ENCODE assay signal across 8 mouse cellular contexts in the genomic region with DNA sequence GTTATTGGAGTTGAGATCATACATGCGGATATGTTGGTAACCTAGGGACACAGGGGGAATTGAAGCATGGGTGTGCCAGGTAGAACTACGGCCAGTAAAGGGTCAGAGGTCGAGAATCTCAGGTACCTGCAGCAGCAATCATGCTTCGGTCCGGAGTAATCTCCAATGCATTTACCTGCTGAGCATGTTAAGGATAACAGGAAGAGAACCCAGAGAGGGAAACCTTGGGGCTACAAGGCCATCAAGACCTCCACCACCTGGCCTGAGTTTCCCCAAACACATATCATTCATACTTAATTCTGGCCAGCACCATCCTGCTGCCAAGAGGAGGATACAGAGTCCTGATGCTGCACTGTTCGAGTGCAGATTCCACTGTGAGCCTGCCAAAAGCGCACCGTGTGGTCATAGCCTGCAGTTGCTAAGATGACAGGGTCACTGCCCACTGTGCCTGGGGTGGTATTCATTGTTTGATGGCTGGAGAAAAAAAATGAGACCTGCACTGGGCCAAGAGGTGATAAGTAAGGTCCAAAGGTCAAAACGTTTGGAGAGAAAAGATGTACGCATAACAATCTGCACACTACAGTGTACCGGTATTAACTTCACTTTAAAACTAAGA. TPM values are rescaled to one million over a fixed set of nuclear protein-coding genes. Genes with fewer than 3 reads are reported as not detected.
DNase-seq lines count a peak whose midpoint lies in the region; ATAC-seq and TF ChIP-seq lines count a peak whose summit lies in the region.

No protein-coding gene starts in this region.

- H3K36me3 ChIP-seq in lung, embryonic 15.5 days: peaks cover 36% of the 10 kb centered on the region
- peaks cover 30% of the 10 kb centered on the region for H3K36me3 ChIP-seq in hindbrain, embryonic 15.5 days
- peaks cover 36% of the 10 kb centered on the region for H3K36me3 ChIP-seq in liver, postnatal 0 days (replicated peaks; ENCODE audit: insufficient read depth, low read length)

- TF ChIP-seq EP300 in liver, postnatal 0 days (IDR thresholded peaks at IDR 0.05; ENCODE audit: low read depth): no peak

- H3K9ac ChIP-seq in lung, embryonic 15.5 days: peak overlapping the region; percentile 96
- H3K9ac ChIP-seq in hindbrain, embryonic 15.5 days: peak overlapping the region; percentile 86
- H3K9ac ChIP-seq in liver, postnatal 0 days (replicated peaks): peak overlapping the region; percentile 77

- no peak for TF ChIP-seq CTCF in liver, postnatal 0 days (IDR thresholded peaks at IDR 0.05; ENCODE audit: low read depth)

- H3K27ac ChIP-seq in lung, embryonic 15.5 days: no peak overlapping the region
- H3K27ac ChIP-seq in hindbrain, embryonic 15.5 days (replicated peaks): peak overlapping the region; percentile 99; the same call in 1 of the 2 replicates
- peak overlapping the region; percentile 84 for H3K27ac ChIP-seq in liver, postnatal 0 days (ENCODE audit: low read depth)

- H3K4me2 ChIP-seq in lung, embryonic 15.5 days: peak overlapping the region; percentile 69
- H3K4me2 ChIP-seq in hindbrain, embryonic 15.5 days: peak overlapping the region; percentile 58
- peak overlapping the region; percentile 66 for H3K4me2 ChIP-seq in liver, postnatal 0 days (ENCODE audit: low read depth, low read length)

- H3K4me3 ChIP-seq in lung, embryonic 15.5 days: peak overlapping the region; percentile 93
- peak overlapping the region; percentile 86 for H3K4me3 ChIP-seq in hindbrain, embryonic 15.5 days
- peak overlapping the region; percentile 78 for H3K4me3 ChIP-seq in liver, postnatal 0 days (ENCODE audit: low read depth, low read length)

- peaks cover 17% of the 10 kb centered on the region for H3K4me1 ChIP-seq in lung, embryonic 15.5 days
- H3K4me1 ChIP-seq in hindbrain, embryonic 15.5 days (replicated peaks): peaks cover 30% of the 10 kb centered on the region
- H3K4me1 ChIP-seq in liver, postnatal 0 days (ENCODE audit: insufficient read depth): peaks cover 11% of the 10 kb centered on the region

- no peaks in the 10 kb centered on the region for H3K27me3 ChIP-seq in lung, embryonic 15.5 days
- H3K27me3 ChIP-seq in hindbrain, embryonic 15.5 days: no peaks in the 10 kb centered on the region
- H3K27me3 ChIP-seq in liver, postnatal 0 days (ENCODE audit: insufficient read depth, low read length): no peaks in the 10 kb centered on the region

- no peak for DNase-seq in lung, adult 18-20 months
- peak; percentile 76 for DNase-seq in cerebellum, adult 9-11 months
- DNase-seq in liver, postnatal 0 days: no peak
- no peak for DNase-seq in adrenal gland, postnatal 10 days
- DNase-seq in MN1 (ENCODE audit: low spot score): no peak

- H3K9me3 ChIP-seq in lung, embryonic 15.5 days: no peaks in the 10 kb centered on the region
- no peaks in the 10 kb centered on the region for H3K9me3 ChIP-seq in hindbrain, embryonic 15.5 days
- H3K9me3 ChIP-seq in liver, postnatal 0 days (ENCODE audit: low read length): no peaks in the 10 kb centered on the region

- ATAC-seq in lung, embryonic 15.5 days (ENCODE audit: borderline replicate concordance, extremely low read depth, low FRiP score, low TSS enrichment): peak; percentile 27; the same call in 1 of the 2 replicates
- peak; percentile 21; the same call in 1 of the 2 replicates for ATAC-seq in hindbrain, embryonic 15.5 days (ENCODE audit: low FRiP score, low read depth)
- ATAC-seq in liver, postnatal 0 days: no peak
- no peak for ATAC-seq in megakaryocyte progenitor cell, adult 5-6 weeks (replicated peaks; ENCODE audit: poor library complexity)

- 40% methylated on average over 11 of the region's 11 CpGs for WGBS in lung, embryonic 15.5 days
- 48% methylated on average over 11 of the region's 11 CpGs for WGBS in hindbrain, embryonic 15.5 days
- 40% methylated on average over 11 of the region's 11 CpGs for WGBS in liver, postnatal 0 days (ENCODE audit: insufficient replicate concordance)

RNA-seq across cellular contexts. Expression of gene Mlst8, which starts 0.8 kb away (rescaled TPM):
- polyA plus RNA-seq in lung, embryonic 15.5 days (2015; fragmentation: Nextera tagmentation; extraction: Ambion mirVana): 31.6 and 34.5 TPM in 2 replicates
- polyA plus RNA-seq in hindbrain, embryonic 15.5 days (2015; fragmentation: Nextera tagmentation; extraction: Ambion mirVana): 35.4 and 36.0 TPM in 2 replicates
- 6.2 and 8.1 TPM in 2 replicates for polyA plus RNA-seq in liver, postnatal 0 days (2015; fragmentation: Nextera tagmentation; extraction: Ambion mirVana)
- 10 to 100 TPM; 20.3 to 23.9 TPM for total RNA-seq in adrenal gland, postnatal 10 days (2021)
- total RNA-seq in megakaryocyte progenitor cell, adult 5-6 weeks (2015): 9.2 TPM in 2 replicates
- total RNA-seq in megakaryocyte progenitor cell, adult 5-6 weeks (2017): 14.9 and 28.9 TPM in 2 replicates

RNA-seq across cellular contexts. Expression of gene Bricd5, which starts 4.4 kb away (rescaled TPM):
- not detected in 2 replicates for polyA plus RNA-seq in lung, embryonic 15.5 days (2015; fragmentation: Nextera tagmentation; extraction: Ambion mirVana)
- polyA plus RNA-seq in hindbrain, embryonic 15.5 days (2015; fragmentation: Nextera tagmentation; extraction: Ambion mirVana): 0.34 and 0.77 TPM in 2 replicates
- not detected in 2 replicates for polyA plus RNA-seq in liver, postnatal 0 days (2015; fragmentation: Nextera tagmentation; extraction: Ambion mirVana)
- under 1 TPM; 0.36 to 0.51 TPM for total RNA-seq in adrenal gland, postnatal 10 days (2021)
- 0.35 and 0.81 TPM in 2 replicates for total RNA-seq in megakaryocyte progenitor cell, adult 5-6 weeks (2015)
- not detected in 2 replicates for total RNA-seq in megakaryocyte progenitor cell, adult 5-6 weeks (2017)

RNA-seq across cellular contexts. Expression of gene Pgp, which starts 7.9 kb away (rescaled TPM):
- 56.2 and 57.4 TPM in 2 replicates for polyA plus RNA-seq in lung, embryonic 15.5 days (2015; fragmentation: Nextera tagmentation; extraction: Ambion mirVana)
- 72.6 and 75.6 TPM in 2 replicates for polyA plus RNA-seq in hindbrain, embryonic 15.5 days (2015; fragmentation: Nextera tagmentation; extraction: Ambion mirVana)
- polyA plus RNA-seq in liver, postnatal 0 days (2015; fragmentation: Nextera tagmentation; extraction: Ambion mirVana): 35.6 and 40.9 TPM in 2 replicates
- 10 to 100 TPM; 44.0 to 49.2 TPM for total RNA-seq in adrenal gland, postnatal 10 days (2021)
- total RNA-seq in megakaryocyte progenitor cell, adult 5-6 weeks (2015): 25.4 and 26.4 TPM in 2 replicates
- total RNA-seq in megakaryocyte progenitor cell, adult 5-6 weeks (2017): 16.6 and 21.5 TPM in 2 replicates

RNA-seq across cellular contexts. Expression of gene E4f1, which starts 8.0 kb away (rescaled TPM):
- 26.0 and 35.4 TPM in 2 replicates for polyA plus RNA-seq in lung, embryonic 15.5 days (2015; fragmentation: Nextera tagmentation; extraction: Ambion mirVana)
- 46.7 and 50.5 TPM in 2 replicates for polyA plus RNA-seq in hindbrain, embryonic 15.5 days (2015; fragmentation: Nextera tagmentation; extraction: Ambion mirVana)
- 4.5 and 6.4 TPM in 2 replicates for polyA plus RNA-seq in liver, postnatal 0 days (2015; fragmentation: Nextera tagmentation; extraction: Ambion mirVana)
- 10 to 100 TPM; 19.0 to 25.2 TPM for total RNA-seq in adrenal gland, postnatal 10 days (2021)
- total RNA-seq in megakaryocyte progenitor cell, adult 5-6 weeks (2015): 23.3 and 27.5 TPM in 2 replicates
- 13.6 and 18.7 TPM in 2 replicates for total RNA-seq in megakaryocyte progenitor cell, adult 5-6 weeks (2017)

RNA-seq across cellular contexts. Expression of gene Caskin1, which starts 10.3 kb away (rescaled TPM):
- polyA plus RNA-seq in lung, embryonic 15.5 days (2015; fragmentation: Nextera tagmentation; extraction: Ambion mirVana): 0.97 and 1.0 TPM in 2 replicates
- polyA plus RNA-seq in hindbrain, embryonic 15.5 days (2015; fragmentation: Nextera tagmentation; extraction: Ambion mirVana): 51.4 and 55.0 TPM in 2 replicates
- polyA plus RNA-seq in liver, postnatal 0 days (2015; fragmentation: Nextera tagmentation; extraction: Ambion mirVana): not detected in 2 replicates
- total RNA-seq in adrenal gland, postnatal 10 days (2021): 10 to 100 TPM; 11.1 to 26.5 TPM
- not detected in 2 replicates for total RNA-seq in megakaryocyte progenitor cell, adult 5-6 weeks (2015)
- not detected in 2 replicates for total RNA-seq in megakaryocyte progenitor cell, adult 5-6 weeks (2017)

Comparison
In these comparisons a context has a peak if more than half of its experiments do, and no peak if none do; other contexts are left out.
1. ATAC-seq: peak in lung, embryonic 15.5 days (single experiment) and hindbrain, embryonic 15.5 days (single experiment); none in liver, postnatal 0 days (single experiment) and megakaryocyte progenitor cell, adult 5-6 weeks (single experiment).
2. Peak in every context shown above with its lines, with median percentiles within 50 percentile points of each other: H3K4me2 ChIP-seq, H3K4me3 ChIP-seq and H3K9ac ChIP-seq.